In the genomic region with DNA sequence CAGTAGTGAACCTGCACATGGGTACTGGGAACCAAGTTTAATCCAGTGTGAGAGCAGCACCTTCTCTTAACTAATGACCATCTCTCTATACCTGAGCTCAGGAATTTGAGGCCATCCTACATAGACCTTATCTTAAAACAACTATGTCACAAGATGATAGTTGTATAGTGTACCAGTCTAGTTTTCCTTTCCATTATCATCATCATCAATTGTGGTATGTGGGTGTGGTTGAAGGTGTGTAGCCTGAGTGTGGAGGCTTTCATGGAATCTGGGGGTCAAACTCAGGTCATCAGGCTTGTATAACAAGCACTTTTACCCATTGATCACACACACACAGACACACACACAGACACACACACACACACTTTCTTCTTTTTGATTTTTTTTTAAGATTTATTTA, we compare ENCODE assay signal across 1 mouse cellular context.
TF ChIP-seq lines count a peak whose summit lies in the region.

No protein-coding gene starts in this region.

TF ChIP-seq in ES-E14, 5 proteins besides CTCF, POLR2A, EP300 and RAD21:
- TF ChIP-seq HCFC1 (IDR thresholded peaks at IDR 0.05; ENCODE audit: borderline replicate concordance, insufficient read depth, low read length) (no peak), ZNF384 (IDR thresholded peaks at IDR 0.05; ENCODE audit: low read depth, low read length) (no peak), CHD2 (IDR thresholded peaks at IDR 0.05; ENCODE audit: low read depth, low read length) (no peak), MAFK (IDR thresholded peaks at IDR 0.05; ENCODE audit: insufficient read depth, low read depth, low read length) (no peak), ZC3H11A (IDR thresholded peaks at IDR 0.05; ENCODE audit: borderline replicate concordance, low read depth, low read length) (no peak)
